Mouse (Mus musculus) bone marrow macrophage, adult 2 months (primary cell): Measurements from ENCODE around the gene Usp31.

Experiments
- CTCF ChIP-seq: IDR thresholded peaks from 2 replicates; pipeline ENCODE4 v1.5.1; 2012; ENCODE audit warnings: low read depth, mild to moderate bottlenecking, low read length, moderate library complexity
- POLR2A ChIP-seq: IDR thresholded peaks from 2 replicates; pipeline ENCODE4 v1.6.1; 2012; ENCODE audit warnings: mild to moderate bottlenecking, low read depth, low read length, borderline replicate concordance

- no peak for TF ChIP-seq POLR2A
- TF ChIP-seq CTCF = no peak
Measured at GRCm38 (mm10) chr7:121689338-121689737, 17.7 kb downstream of the Usp31 start.
